Comparison of ENCODE assay signal across 7 mouse cellular contexts in the genomic region with DNA sequence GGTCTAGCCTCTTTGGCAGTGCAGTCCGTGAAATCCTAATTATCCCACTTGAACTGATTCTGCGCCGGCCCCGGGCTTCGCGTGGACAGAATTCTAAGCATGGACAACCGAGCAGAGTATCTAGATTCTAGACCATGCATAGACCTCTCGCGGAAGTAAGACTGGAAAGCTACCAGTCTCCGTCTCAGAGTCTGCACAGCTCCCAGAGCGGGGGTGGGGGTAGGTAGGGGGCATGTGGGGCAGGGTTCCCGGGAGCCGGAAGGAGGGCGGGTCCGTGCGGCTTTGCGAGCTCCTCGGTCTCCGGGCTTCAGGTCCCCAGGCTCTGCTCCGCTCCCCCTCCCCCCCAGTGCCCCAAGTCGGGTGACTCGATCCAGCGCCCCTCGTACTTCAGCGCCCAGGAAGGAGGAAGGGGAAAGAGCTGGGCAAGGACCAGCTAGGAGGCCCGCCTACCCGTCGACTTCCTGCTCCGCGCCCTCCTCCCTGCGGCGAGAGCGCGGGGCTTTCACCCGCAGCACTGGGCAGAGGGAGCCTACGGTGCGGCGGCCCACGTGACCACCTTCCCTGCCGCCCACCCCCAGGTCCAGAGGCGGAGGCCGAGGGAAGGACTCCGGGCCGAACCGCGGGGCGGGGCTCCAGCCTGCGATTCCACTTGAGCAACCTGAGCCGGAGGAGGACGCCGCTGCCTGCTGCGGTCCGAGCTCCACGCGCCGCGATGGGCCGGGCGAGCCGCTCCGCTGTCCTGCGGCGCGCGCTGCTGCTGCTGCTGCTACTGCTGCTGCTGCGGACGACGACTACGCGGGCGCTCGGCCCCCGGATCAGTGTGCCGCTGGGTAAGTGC. TPM values are rescaled to one million over a fixed set of nuclear protein-coding genes. Genes with fewer than 3 reads are reported as not detected.
DNase-seq lines count a peak whose midpoint lies in the region; ATAC-seq and TF ChIP-seq lines count a peak whose summit lies in the region.

No protein-coding gene starts in this region.

- WGBS in embryonic facial prominence, embryonic 12.5 days, result 0% methylated on average over 70 of the region's 74 CpGs
- under 1% methylated on average over 71 of the region's 74 CpGs for WGBS in kidney, adult 2 months
- under 1% methylated on average over 57 of the region's 74 CpGs for WGBS in limb, embryonic 14.5 days
- under 1% methylated on average over 66 of the region's 74 CpGs for WGBS in midbrain, embryonic 16.5 days

- peak; percentile 89 for DNase-seq in adrenal gland, postnatal 10 days
- peak; percentile 78 to 85 for DNase-seq in heart, adult 18-20 months
- DNase-seq in kidney, adult 2 months, result peak; percentile 89
- peak; percentile 87 for DNase-seq in limb, embryonic 14.5 days (ENCODE audit: low spot score)
- peak; percentile 67 to 68 for DNase-seq in spleen, postnatal 14 days (ENCODE audit: low spot score in 2 of 2)

- peak overlapping the region; percentile 69 for H3K4me3 ChIP-seq in embryonic facial prominence, embryonic 12.5 days
- H3K4me3 ChIP-seq in kidney, adult 2 months (ENCODE audit: insufficient read depth, low read depth, low read length), result peak overlapping the region; percentile 78
- peak overlapping the region; percentile 80 for H3K4me3 ChIP-seq in limb, embryonic 14.5 days (replicated peaks; ENCODE audit: low read length)
- H3K4me3 ChIP-seq in midbrain, embryonic 16.5 days (ENCODE audit: low read depth, low read length), result peak overlapping the region; percentile 75

- peak; percentile 93 for ATAC-seq in embryonic facial prominence, embryonic 12.5 days (ENCODE audit: insufficient number of reproducible peaks, insufficient read depth, low FRiP score, low TSS enrichment)
- peak; percentile 94 for ATAC-seq in limb, embryonic 14.5 days (ENCODE audit: low FRiP score, low read depth)
- peak; percentile 90 for ATAC-seq in midbrain, embryonic 16.5 days

- H3K27ac ChIP-seq in embryonic facial prominence, embryonic 12.5 days, result peak overlapping the region; percentile 96
- peak overlapping the region; percentile 71 for H3K27ac ChIP-seq in kidney, adult 2 months (ENCODE audit: insufficient read depth, low read depth, low read length)
- H3K27ac ChIP-seq in limb, embryonic 14.5 days (replicated peaks; ENCODE audit: low read depth, low read length), result peak overlapping the region; percentile 92
- peak overlapping the region; percentile 95 for H3K27ac ChIP-seq in midbrain, embryonic 16.5 days (ENCODE audit: low read length)

- TF ChIP-seq POLR2A in kidney, adult 2 months (IDR thresholded peaks at IDR 0.05; ENCODE audit: low read depth, low read length), result peak; percentile 14
- TF ChIP-seq POLR2A in limb, embryonic 14.5 days (IDR thresholded peaks at IDR 0.05; ENCODE audit: borderline replicate concordance, extremely low read depth, insufficient read depth, insufficient read length), result 0 out of 2 replicates have a peak, but pooled peaks have one; percentile 55

- peak overlapping the region; percentile 86 for H3K9ac ChIP-seq in embryonic facial prominence, embryonic 12.5 days
- H3K9ac ChIP-seq in limb, embryonic 14.5 days (ENCODE audit: low read depth, low read length, severe bottlenecking), result peak overlapping the region; percentile 79
- H3K9ac ChIP-seq in midbrain, embryonic 16.5 days (ENCODE audit: low read depth, low read length), result peak overlapping the region; percentile 68

- peaks cover 29% of the 10 kb centered on the region for H3K4me1 ChIP-seq in embryonic facial prominence, embryonic 12.5 days
- peaks cover 33% of the 10 kb centered on the region for H3K4me1 ChIP-seq in kidney, adult 2 months (ENCODE audit: control insufficient read depth, insufficient read depth, low read length)
- H3K4me1 ChIP-seq in limb, embryonic 14.5 days (ENCODE audit: control insufficient read depth, insufficient read depth, low read length), result peaks cover 29% of the 10 kb centered on the region
- peaks cover 56% of the 10 kb centered on the region for H3K4me1 ChIP-seq in midbrain, embryonic 16.5 days (ENCODE audit: control insufficient read depth, insufficient read depth, low read length)

- no peaks in the 10 kb centered on the region for H3K36me3 ChIP-seq in embryonic facial prominence, embryonic 12.5 days
- no peaks in the 10 kb centered on the region for H3K36me3 ChIP-seq in kidney, adult 2 months (ENCODE audit: control insufficient read depth, insufficient read depth, low read length)
- H3K36me3 ChIP-seq in limb, embryonic 14.5 days (ENCODE audit: control insufficient read depth, insufficient read depth, low read length), result peaks cover 9% of the 10 kb centered on the region; the same call in 1 of the 2 replicates
- no peaks in the 10 kb centered on the region for H3K36me3 ChIP-seq in midbrain, embryonic 16.5 days (ENCODE audit: control insufficient read depth, insufficient read depth, low read length)

- no peak for TF ChIP-seq CTCF in kidney, adult 2 months (conservative IDR thresholded peaks at IDR 0.05; ENCODE audit: insufficient read depth, insufficient read length, low read depth, low read length)

- peak overlapping the region; percentile 80 for H3K4me2 ChIP-seq in embryonic facial prominence, embryonic 12.5 days (replicated peaks)
- peak overlapping the region; percentile 89 for H3K4me2 ChIP-seq in limb, embryonic 14.5 days (replicated peaks; ENCODE audit: low read depth, low read length, severe bottlenecking)
- peak overlapping the region; percentile 79 for H3K4me2 ChIP-seq in midbrain, embryonic 16.5 days (ENCODE audit: low read length)

- H3K27me3 ChIP-seq in embryonic facial prominence, embryonic 12.5 days, result no peaks in the 10 kb centered on the region
- no peaks in the 10 kb centered on the region for H3K27me3 ChIP-seq in kidney, adult 2 months (replicated peaks; ENCODE audit: control insufficient read depth, insufficient read depth, low read length)
- H3K27me3 ChIP-seq in limb, embryonic 14.5 days (ENCODE audit: control insufficient read depth, insufficient read depth, low read length), result no peaks in the 10 kb centered on the region
- H3K27me3 ChIP-seq in midbrain, embryonic 16.5 days (ENCODE audit: control insufficient read depth, insufficient read depth, low read depth, low read length), result no peaks in the 10 kb centered on the region

- no peaks in the 10 kb centered on the region for H3K9me3 ChIP-seq in embryonic facial prominence, embryonic 12.5 days
- H3K9me3 ChIP-seq in limb, embryonic 14.5 days (ENCODE audit: control insufficient read depth, low read length), result no peaks in the 10 kb centered on the region
- H3K9me3 ChIP-seq in midbrain, embryonic 16.5 days (replicated peaks; ENCODE audit: control insufficient read depth, low read length, poor library complexity, severe bottlenecking), result no peaks in the 10 kb centered on the region

RNA-seq across cellular contexts. Expression of gene Sema4b, which starts 11.5 kb away (rescaled TPM):
- 10 to 100 TPM; 39.0 to 44.3 TPM for total RNA-seq in adrenal gland, postnatal 10 days (2021)
- 14.6 and 14.9 TPM in 2 replicates for polyA plus RNA-seq in embryonic facial prominence, embryonic 12.5 days (2016; fragmentation: Nextera tagmentation; extraction: Ambion mirVana)
- total RNA-seq in heart, adult 18-20 months (2021), result 10 to 100 TPM; 10.6 to 12.6 TPM
- polyA plus RNA-seq in kidney, adult 2 months (2012; rRNA removed), result 24.4 and 26.3 TPM in 2 replicates
- 8.2 and 12.3 TPM in 2 replicates for polyA plus RNA-seq in limb, embryonic 14.5 days (2012; rRNA removed)
- polyA plus RNA-seq in limb, embryonic 14.5 days (2014; fragmentation: Nextera tagmentation; extraction: Ambion mirVana), result 11.5 and 12.0 TPM in 2 replicates
- 25.2 and 25.3 TPM in 2 replicates for polyA plus RNA-seq in midbrain, embryonic 16.5 days (2015; fragmentation: Nextera tagmentation; extraction: Ambion mirVana)

RNA-seq across cellular contexts. Expression of gene Cib1, which starts 34.5 kb away (rescaled TPM):
- 10 to 100 TPM; 50.6 to 54.9 TPM for total RNA-seq in adrenal gland, postnatal 10 days (2021)
- 54.2 and 56.0 TPM in 2 replicates for polyA plus RNA-seq in embryonic facial prominence, embryonic 12.5 days (2016; fragmentation: Nextera tagmentation; extraction: Ambion mirVana)
- total RNA-seq in heart, adult 18-20 months (2021), result 10 to 100 TPM; 15.2 to 18.6 TPM
- 333 and 344 TPM in 2 replicates for polyA plus RNA-seq in kidney, adult 2 months (2012; rRNA removed)
- 37.8 and 52.0 TPM in 2 replicates for polyA plus RNA-seq in limb, embryonic 14.5 days (2012; rRNA removed)
- polyA plus RNA-seq in limb, embryonic 14.5 days (2014; fragmentation: Nextera tagmentation; extraction: Ambion mirVana), result 66.1 and 72.1 TPM in 2 replicates
- polyA plus RNA-seq in midbrain, embryonic 16.5 days (2015; fragmentation: Nextera tagmentation; extraction: Ambion mirVana), result 24.3 and 26.0 TPM in 2 replicates

RNA-seq across cellular contexts. Expression of gene Gdpgp1, which starts 34.5 kb away (rescaled TPM):
- total RNA-seq in adrenal gland, postnatal 10 days (2021), result 1 to 10 TPM; 3.0 to 3.9 TPM
- 3.7 and 4.0 TPM in 2 replicates for polyA plus RNA-seq in embryonic facial prominence, embryonic 12.5 days (2016; fragmentation: Nextera tagmentation; extraction: Ambion mirVana)
- 1 to 10 TPM; 1.2 to 1.6 TPM for total RNA-seq in heart, adult 18-20 months (2021)
- 2.4 and 2.6 TPM in 2 replicates for polyA plus RNA-seq in kidney, adult 2 months (2012; rRNA removed)
- polyA plus RNA-seq in limb, embryonic 14.5 days (2012; rRNA removed), result 2.0 TPM in 2 replicates
- polyA plus RNA-seq in limb, embryonic 14.5 days (2014; fragmentation: Nextera tagmentation; extraction: Ambion mirVana), result 2.1 and 2.4 TPM in 2 replicates
- 3.7 and 4.6 TPM in 2 replicates for polyA plus RNA-seq in midbrain, embryonic 16.5 days (2015; fragmentation: Nextera tagmentation; extraction: Ambion mirVana)

RNA-seq across cellular contexts. Expression of gene Ttll13, which starts 48.0 kb away (rescaled TPM):
- 1 to 10 TPM; 1.1 to 1.8 TPM for total RNA-seq in adrenal gland, postnatal 10 days (2021)
- polyA plus RNA-seq in embryonic facial prominence, embryonic 12.5 days (2016; fragmentation: Nextera tagmentation; extraction: Ambion mirVana), result 0.59 and 1.2 TPM in 2 replicates
- total RNA-seq in heart, adult 18-20 months (2021), result under 1 TPM; 0.12 to 0.36 TPM
- polyA plus RNA-seq in kidney, adult 2 months (2012; rRNA removed), result 1.4 and 1.7 TPM in 2 replicates
- polyA plus RNA-seq in limb, embryonic 14.5 days (2012; rRNA removed), result 0.28 and 0.59 TPM in 2 replicates
- polyA plus RNA-seq in limb, embryonic 14.5 days (2014; fragmentation: Nextera tagmentation; extraction: Ambion mirVana), result 0.73 and 0.94 TPM in 2 replicates
- 2.9 and 3.0 TPM in 2 replicates for polyA plus RNA-seq in midbrain, embryonic 16.5 days (2015; fragmentation: Nextera tagmentation; extraction: Ambion mirVana)

Comparison
In these comparisons a context has a peak if more than half of its experiments do, and no peak if none do; other contexts are left out.
1. Peak in every context shown above with its lines: DNase-seq, ATAC-seq, H3K4me3 ChIP-seq and H3K27ac ChIP-seq.